Mouse (Mus musculus): ENCODE measurements at regions not wholly inside any gene's neighbourhood (a gene's known extent, or its start where the extent isn't known, plus 50 kb on each side); places are given as distances from the start of the nearest gene placed in this dataset.

DNA sequence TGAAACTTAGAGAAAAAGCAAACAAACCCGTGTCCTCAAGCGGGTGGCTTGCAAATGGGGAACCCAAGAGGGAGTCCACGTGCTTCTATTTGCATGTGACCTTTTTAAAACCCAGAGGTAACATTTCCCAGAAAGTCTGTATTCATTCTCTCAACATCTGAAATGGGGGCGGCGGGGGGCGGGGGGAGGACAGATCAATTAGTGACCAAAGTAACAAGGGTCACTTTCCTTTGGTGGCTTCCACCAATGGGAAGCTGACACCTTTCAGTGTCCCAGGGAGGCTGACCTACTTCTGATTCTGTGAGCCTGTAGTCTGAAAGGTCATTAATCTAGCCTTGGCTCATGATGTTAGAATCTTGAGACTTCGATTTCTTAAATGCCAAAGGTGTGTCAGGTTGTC, 236.0 kb downstream of the Gm11011 start:
- no peak for DNase-seq (ENCODE audit: low read depth, low spot score)

DNA sequence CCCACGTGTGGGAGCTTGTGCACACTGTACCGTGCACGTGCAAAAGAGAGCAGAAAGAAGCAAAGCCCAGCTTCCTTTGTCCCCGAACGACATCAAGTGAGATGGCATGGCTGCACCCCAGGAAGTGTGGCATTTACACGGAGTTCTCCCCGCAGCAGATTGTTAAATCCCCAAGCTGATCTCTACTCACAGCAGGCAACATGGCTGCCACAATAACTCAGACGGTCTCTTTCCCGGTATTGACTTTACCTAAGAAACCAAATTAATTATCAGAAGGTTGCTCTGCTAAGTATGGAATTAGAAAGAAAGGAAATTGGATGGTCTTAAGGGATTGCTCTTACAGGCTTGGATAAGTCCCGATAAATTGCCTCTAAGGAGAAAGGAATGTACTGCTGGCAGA, 241.4 kb downstream of the Gm11011 start:
- no peak for DNase-seq (ENCODE audit: low read depth, low spot score)

DNA sequence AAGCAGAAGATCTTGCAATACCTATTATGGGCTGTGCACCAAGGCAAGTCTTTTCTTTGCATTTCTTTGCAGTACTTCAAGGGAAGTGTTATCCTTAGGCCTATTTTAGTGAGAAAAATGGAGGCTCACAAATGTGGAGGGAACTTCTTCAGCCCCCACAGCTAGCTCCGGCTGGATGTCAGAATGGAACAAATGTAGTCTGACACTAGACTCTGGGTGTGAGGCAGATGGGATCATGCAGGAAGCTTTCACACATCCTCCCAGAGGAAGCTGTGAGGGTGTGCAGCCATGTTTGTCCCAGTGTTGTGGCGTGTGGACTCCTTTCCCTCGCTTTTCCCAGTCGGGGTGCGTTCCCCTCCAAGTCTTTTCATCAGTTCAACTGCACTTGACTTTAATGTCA, 268.0 kb downstream of the Gm11011 start:
- no peak for DNase-seq (ENCODE audit: low read depth, low spot score)

DNA sequence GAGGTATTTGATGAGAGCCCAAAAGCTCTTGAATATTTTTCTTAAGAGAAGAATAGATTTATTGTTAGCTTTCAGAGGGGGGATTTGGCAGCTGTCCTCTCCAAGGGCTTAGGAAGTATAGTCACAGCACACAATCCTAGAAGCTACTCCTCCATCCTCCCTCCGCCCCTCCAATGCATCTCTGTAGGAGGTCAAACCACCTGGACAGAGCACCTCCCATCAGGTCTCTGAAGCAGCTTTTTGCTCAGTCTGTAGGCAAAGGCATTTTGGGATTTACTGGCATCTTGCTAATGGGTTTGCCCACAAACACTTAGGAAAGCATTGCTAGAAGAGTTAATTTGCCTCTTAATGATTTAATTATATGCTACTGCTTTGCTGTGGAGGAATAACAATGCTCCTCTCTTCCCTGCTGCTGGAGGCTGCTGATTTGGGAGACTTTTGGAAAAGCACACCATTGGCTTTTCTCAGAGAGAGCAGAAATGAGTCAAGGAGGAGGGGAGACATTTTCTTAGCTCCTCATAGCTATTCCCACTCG, 273.1 kb downstream of the Gm11011 start:
- no peak for DNase-seq (ENCODE audit: low read depth, low spot score)

DNA sequence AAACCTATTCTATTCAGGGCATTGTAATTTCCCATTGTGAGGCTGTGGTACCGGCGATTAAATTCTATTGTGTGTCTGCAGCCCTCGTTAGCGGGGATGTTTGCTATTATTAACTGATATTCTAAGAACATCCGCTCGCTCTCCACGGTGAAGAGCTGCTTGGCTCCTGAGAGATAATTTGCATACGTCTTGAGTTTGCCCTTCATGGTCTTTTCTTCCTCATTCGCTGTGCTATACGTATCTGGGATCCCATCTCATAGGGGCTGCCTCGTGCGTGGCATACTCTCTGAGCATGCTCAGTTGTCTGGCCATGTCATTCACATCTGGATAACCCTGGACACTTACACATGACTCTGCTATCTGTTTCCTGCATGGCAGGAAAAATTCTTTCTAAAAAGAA, 275.7 kb downstream of the Gm11011 start:
- no peak for DNase-seq (ENCODE audit: low read depth, low spot score)

DNA sequence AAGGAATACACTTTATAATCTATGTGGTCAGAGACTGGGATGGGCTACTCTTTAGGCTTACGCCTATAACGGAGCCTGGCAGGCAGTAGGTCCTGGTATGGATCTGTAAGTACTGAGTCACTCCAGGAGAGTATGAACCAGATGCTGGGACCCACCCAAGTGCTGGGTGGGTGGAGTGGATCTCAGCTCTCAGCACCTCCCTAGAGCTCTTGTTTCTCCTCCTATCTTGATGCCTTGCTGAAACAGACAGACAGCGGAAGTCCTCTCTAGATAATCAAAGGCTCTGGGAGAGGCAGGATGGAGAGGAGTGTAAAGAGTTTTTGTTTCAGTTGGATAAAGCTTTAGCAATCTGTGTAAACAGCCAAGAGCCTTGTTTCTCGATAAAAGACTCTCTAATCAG, 276.2 kb downstream of the Gm11011 start:
- no peak for DNase-seq (ENCODE audit: low read depth, low spot score)

DNA sequence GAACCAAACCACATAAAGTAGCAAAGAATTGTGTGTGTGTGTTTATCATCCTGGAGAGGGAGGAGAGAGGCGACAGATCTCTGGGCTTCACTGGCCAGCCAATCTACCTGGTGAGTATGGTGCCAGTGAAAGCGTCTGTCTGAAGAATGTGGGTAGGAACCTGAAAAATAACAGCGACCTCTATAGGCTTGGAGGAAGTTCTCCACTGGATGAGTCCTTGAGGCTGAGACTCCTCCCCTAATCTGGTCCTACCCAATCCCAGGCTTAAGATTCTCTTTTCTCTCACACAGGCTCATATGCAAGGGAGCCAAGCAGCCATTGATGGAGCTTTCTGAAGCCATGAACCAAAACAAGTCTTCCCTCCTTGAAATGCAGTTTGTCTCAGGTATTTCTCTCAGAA, 283.2 kb downstream of the Gm11011 start:
- DNase-seq (ENCODE audit: low read depth, low spot score): no peak

DNA sequence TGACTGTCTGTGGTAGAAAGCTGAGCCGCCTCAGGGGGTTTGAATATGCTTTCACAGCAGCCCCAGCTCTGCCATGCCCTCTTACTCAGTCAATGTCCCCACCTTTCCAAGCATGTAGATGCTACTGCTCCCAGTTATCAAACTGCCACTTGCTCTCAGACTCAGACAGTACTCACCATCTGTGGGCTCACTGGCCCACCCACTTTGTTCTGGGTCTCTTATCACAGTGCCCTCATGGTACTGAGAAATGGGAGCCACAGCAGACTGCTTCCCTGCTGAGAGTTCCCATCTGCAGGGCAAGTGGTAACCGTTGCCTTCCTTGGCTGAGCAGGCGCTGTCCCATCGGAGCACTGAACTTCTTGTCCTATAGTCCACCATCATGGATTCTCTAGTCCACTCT, 286.6 kb downstream of the Gm11011 start:
- no peak for DNase-seq (ENCODE audit: low read depth, low spot score)

DNA sequence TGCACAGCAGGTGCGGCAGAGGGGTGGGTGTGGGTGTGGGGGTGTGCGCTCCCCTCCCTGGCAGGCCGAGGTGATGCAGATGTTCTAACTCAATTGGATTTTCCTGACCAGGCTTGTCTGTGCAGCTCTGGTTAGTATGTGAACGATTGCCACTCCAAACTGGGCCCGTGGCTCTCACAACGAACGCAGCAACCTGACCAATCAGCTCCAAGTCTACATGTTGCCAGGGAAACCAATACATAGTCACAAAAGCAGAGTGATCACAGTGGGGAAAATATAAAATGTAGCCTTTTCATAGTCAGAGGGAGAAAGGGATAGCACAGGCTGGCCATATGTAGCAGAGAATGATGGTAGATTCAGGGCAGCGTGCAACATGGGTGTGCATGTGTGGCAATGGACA, 287.1 kb downstream of the Gm11011 start:
- DNase-seq (ENCODE audit: low read depth, low spot score): no peak

DNA sequence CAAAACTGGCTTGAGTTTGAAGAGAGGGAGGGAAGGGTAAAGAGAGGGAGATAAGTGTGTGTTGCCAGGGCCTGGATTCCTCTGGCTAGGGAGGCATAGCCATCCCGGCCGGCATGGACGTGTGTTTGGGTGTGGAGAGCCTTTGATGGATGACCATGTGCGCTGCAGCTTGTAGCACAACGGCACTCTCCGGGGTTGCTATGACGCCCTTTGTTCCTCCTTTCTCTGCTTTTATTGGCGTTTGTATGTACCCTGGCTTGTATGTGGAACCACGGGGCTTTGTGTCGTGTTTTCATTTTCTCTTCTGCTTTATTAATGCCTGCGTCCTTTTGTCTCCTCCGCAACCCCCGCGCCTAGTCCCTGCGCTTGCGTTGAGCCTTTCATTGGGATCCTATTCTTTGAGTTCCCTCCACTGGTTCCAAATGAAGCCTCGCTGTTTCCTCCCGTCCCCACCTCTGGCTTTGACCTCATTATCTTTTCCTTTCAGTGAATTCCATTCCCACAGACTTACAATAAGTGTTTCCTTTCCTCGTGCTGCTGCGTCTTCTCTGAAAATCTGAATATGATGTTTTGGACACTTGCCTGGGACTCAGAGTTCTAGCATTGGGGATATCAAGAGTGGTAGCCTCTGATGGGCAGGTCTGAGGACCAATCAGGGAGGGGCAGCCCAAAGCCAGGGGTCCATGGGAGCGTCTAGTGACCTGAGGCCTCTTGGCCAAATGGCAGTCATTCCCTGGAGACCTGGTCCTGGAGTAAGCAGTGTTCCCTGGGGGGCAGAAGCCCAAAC, 289.5 kb downstream of the Gm11011 start:
- DNase-seq (ENCODE audit: low read depth, low spot score): no peak

DNA sequence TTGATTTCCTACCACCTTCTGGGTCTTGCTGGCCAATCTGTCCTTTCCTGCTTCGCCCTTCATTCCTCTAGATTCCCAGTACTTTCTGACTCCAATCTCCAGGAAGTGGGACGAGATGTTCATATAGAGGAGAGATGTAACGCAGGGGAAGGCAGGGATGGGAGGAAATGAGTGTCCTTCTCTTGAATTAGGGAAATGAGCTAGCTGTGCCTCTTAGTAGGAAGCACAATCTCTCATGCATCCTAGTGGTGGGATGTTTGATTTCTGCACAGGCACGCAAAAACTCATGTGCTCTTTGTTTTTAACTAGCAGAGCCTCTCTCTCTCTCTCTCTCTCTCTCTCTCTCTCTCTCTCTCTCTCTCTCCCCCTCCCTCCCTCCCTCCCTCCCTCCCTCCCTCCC, 290.3 kb downstream of the Gm11011 start:
- DNase-seq (ENCODE audit: low read depth, low spot score): no peak

DNA sequence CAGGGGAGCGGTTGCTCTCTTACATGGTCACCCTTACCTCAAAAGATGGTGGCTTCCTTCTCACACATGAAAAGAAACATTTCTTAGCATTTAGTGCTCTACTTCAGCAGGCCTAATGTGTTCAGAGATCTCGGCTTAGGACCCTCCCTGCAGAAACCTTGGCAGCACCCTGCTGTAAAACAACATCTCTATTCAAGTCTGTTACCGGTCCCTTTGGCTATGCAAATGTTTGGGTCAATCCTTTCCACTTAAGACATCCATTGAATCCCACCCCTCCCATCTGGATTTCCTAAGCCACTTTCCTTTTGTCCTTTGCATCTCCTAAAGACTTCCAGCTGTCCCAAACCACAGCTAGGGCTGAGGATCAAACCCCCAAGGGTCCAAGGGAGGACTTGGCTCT, 294.2 kb downstream of the Gm11011 start:
- no peak for DNase-seq (ENCODE audit: low read depth, low spot score)

DNA sequence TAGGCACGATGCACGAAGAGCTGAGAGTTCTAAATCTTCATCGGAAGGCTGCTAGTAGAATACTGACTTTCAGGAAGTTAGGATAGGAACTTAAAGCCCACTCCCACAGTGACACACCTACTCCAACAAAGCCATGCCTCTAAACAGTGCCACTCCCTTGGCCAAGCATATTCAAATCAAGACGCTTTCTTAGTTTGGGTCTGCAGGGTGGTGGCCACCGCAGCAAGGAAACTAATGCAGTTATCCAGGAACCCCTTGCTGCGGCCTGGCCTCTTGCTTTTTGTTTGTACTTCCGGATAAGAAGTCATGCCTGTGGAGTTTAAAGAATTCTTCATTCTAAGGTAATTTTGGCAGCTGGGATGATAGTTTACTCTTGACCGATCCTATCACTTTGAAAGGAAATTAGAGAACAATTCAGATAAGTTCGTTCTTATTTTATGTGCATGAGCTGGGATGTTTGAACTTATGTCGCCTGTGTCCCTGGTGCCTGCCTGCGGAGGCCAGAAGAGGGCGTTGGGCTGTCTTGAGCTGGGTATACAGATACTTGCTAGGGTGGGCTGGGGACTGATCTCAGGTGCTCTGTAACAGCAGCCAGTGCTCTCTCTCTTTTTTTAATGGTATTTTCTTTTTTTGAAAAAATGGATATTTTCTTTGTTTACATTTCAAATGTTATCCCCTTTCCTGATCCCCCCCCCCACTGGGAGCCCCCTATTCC, 298.5 kb downstream of the Gm11011 start:
- no peak for DNase-seq (ENCODE audit: low read depth, low spot score)

DNA sequence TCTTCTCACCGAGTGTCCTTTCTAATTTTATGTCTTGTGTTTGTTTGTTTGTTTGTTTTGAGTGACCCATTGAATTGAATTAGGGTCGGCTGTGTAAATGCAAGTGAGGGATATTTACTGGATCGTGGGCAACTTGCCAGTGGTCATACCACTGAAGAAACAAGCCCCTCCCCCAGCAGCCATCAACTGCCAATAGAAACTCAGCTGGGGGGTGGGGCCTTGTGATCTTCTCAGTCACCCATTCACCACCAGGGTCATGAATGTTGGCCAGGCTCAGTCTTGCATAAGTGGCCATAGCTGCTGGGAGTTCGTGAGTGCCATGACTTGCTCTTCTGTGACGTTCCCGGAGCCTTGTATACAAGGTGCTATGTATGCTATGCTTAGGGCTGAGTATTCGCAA, 300.8 kb downstream of the Gm11011 start:
- no peak for DNase-seq (ENCODE audit: low read depth, low spot score)

DNA sequence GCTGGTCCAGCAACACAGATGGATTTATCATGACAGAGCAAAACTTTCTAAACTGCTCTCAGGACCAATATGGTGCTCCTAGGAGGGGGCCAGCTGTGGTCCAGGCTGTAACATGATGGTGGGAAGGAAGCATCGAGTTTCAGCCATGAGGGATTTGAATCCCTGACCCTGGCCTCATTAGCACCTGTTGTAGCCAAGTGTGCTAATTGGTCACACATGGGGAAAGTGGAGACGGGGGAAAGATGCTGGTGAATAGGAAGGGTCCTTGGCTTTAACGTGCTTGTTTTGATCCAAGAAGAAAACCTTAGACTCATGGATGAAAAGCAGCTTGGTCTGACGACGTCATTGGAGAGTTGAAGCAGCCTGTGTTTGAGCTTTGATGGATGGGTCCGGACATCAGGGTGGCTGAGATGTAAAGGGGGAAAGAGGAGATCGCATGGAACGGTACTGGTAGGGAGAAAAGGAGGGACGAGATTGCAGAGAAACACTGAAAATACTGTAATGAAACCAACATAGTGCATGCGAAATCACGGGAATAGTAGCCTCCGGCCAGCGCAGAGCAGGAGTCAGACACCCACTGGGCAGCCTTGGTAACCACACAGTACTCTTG, 304.9 kb downstream of the Gm11011 start:
- DNase-seq (ENCODE audit: low read depth, low spot score): no peak

DNA sequence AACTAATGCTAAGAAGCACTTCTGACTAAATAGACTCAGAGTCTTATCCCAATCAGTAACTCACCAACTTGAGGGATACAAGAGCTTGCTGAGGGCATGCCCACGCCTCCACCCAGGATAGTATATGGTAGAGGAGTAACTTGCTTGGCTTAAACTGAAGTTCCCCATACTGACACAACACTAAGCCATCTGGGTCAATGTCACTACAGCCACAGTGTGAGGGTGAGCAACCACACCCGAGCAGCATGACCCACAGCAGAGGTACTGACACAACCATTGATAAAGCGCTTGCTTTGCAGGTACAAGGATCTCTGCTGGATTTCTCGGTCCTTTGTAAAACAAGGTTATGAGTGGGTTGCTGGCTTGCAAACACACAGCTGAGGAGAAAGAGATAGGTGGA, 312.2 kb downstream of the Gm11011 start:
- no peak for DNase-seq (ENCODE audit: low read depth, low spot score)

DNA sequence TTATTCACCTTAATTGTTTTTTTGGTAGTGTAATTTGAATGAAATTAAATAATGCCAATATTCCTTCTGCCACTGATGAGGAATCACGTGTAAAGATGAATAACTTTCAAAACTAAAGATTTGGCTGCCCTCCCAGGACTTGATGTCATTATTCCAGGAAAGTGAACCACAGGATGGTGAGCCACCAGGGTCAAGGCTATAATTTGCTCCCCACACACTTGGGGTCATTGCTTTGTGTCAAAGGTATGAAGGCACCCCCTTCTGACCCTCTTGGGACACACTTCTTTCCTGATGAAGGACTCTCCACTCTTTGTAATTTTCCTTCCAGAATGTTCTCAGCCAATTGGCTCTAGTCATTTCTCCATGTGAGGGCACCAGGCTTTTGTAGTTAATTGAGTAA, 313.4 kb downstream of the Gm11011 start:
- no peak for DNase-seq (ENCODE audit: low read depth, low spot score)

DNA sequence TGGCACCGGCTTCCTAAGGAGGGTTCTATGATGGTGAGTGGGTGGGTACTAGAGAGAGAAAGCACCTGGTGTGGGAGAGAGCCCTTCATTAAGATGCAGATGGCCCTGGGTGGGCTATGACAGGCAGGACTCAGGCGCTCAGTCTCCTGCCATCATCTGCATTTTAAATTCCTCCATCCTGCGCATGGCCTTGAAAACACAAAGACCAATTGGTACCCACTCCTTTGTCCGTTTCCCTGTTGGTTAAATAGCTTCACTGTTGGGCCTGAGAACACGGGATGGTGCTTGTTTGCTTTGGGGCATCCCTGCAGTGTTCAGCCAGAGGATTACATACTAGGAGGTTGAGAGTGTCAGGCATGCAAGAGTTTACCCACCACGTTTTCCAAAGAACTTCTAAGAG, 314.9 kb downstream of the Gm11011 start:
- no peak for DNase-seq (ENCODE audit: low read depth, low spot score)

DNA sequence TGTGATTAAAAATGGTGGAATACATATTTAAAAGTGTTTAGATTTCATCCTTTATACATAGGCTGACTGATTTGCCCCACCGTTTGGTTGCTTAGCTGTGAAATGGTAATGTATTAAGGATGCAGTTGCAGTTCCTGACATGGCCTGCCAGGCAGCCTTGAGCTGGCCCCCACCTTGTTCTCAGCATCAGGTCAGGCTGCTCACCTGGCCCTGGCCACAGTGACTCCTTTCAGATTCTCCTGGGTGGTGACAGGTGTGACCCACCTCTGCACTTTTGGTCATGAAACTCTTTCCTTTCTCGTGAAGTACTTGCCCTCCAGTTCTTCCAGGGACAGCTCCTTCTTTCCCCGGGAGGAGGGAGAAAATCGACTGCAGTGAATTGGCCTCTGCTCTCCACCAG, 315.5 kb downstream of the Gm11011 start:
- DNase-seq (ENCODE audit: low read depth, low spot score): no peak

DNA sequence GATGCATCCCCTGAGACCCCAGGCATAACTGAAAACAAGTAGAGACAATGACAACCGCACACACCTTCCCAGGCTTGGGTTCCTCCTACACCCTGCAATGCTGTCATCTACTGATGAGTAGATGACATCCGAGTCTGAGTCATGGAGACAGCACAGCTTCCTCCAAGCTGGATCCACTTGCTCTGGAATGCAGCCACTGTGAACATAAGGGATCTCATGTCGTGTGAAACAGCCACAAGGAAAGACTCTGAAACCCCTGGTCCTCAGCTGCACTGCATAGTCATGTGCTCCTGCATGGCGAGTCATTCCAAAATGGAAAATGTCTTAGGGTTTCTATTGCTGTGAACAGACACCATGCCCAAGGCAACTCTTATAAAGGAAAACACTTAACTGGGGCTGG, 305.2 kb upstream of the Zfp64 start:
- DNase-seq (ENCODE audit: low read depth, low spot score): no peak

DNA sequence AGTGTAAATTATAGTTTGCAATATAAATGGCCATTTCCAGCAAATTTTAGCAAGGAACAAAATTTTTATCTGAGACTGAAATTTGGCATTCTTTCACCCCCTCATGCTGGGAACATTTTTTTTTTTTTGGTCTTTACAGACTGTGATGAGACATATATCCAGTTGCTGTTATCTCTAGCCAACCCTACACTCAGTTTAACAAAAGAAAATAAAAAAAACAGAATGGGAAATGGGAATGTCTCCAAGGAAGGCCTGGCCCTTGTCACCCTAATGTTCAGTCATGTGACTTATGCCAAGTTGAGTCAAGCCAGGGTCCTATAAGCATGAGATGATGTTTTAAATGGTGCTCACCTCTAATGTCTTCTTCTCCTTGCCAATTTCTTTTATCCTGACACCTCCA, 289.2 kb upstream of the Zfp64 start:
- no peak for DNase-seq (ENCODE audit: low read depth, low spot score)

DNA sequence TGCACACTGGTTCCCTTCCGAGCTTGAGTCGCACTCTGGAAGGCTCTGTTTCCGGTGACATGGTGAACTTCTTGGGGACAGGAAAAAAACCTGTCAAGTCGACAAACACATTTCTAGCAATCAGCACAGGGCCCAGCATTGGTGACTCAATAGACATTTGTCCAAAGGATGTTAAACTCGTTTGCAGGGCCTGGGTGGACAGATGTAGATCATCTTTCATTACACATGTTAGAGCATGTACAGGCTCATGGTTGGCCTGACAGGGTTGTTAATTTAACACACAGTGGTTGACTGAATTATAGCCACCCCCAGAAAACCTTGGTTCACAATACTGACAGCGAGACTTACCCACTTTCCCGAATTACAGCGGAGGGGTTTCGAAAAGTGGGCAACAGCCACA, 288.6 kb upstream of the Zfp64 start:
- no peak for DNase-seq (ENCODE audit: low read depth, low spot score)

DNA sequence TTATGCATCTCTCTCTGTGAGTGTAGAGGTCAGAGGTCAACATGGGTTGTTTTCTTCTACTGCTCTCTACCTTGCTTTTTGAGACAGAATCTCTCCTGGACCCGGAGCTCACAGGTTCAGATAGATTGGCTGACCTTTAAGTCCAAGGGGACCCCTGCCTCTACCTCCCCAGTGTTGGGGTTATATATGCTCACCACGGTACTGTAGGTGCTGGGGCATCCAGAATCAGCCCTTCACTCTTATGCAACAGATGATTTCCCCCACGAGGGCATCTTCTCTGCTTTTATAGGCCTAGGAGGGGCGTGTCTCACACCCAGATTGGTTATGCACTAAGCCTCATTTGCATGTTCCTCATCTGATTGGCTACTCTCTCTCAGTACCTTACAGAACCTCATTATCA, 282.5 kb upstream of the Zfp64 start:
- no peak for DNase-seq (ENCODE audit: low read depth, low spot score)

All from CD4-positive helper T cell, adult 2 months (primary cell).